Mouse (Mus musculus) leukemia stem cell, adult 10-12 weeks (primary cell): ENCODE results near the gene Hist1h2bf. TPM values are rescaled to one million over a fixed set of nuclear protein-coding genes. Genes with fewer than 3 reads are reported as not detected.

Experiments used
- polyA plus RNA-seq: library from polyadenylated mRNA; stranded (reverse); fragments of >175 nt; gene quantifications from 2 replicates; pipeline ENCODE4 v1.2.3, GENCODE M21; 2012; ENCODE audit warnings: low replicate concordance

Hist1h2bf gene
- polyA plus RNA-seq, result 15.2 and 20.1 TPM in 2 replicates

GRCm38 (mm10) chr13:23573898-23574524 lies at the start of gene Hist1h2bf, which contains the start of gene Hist1h2ad:
Gene Hist1h2bf (minus strand): TSS chr13:23574196.
Gene Hist1h2ad (plus strand): TSS chr13:23574381.

GRCm38 (mm10) chr13:23622175-23622671 lies 48.2 kb upstream of the Hist1h2bf start, which contains the start of gene Hist1h1e:
Gene Hist1h1e (minus strand): TSS chr13:23622558.

GRCm38 (mm10) chr13:23620733-23621531 lies 46.9 kb upstream of the Hist1h2bf start, which contains the start of gene Hist1h2be:
Gene Hist1h2be (minus strand): TSS chr13:23621124.

GRCm38 (mm10) chr13:23581408-23582218 lies 7.6 kb upstream of the Hist1h2bf start, which contains the start of gene Hist1h4d:
Gene Hist1h4d (plus strand): TSS chr13:23581598.

GRCm38 (mm10) chr13:23575271-23575851 lies 1.4 kb upstream of the Hist1h2bf start, which contains the start of gene Hist1h3d:
Gene Hist1h3d (plus strand): TSS chr13:23575763.

GRCm38 (mm10) chr13:23571022-23571503 lies 2.9 kb downstream of the Hist1h2bf start, which contains the start of the genes Hist1h2ae and Hist1h2bg:
Gene Hist1h2ae (minus strand): TSS chr13:23571220.
Gene Hist1h2bg (plus strand): TSS chr13:23571396.

GRCm38 (mm10) chr13:23561883-23562659 lies 11.9 kb downstream of the Hist1h2bf start, which contains the start of gene Hist1h3e:
Gene Hist1h3e (minus strand): TSS chr13:23562369.

GRCm38 (mm10) chr13:23552962-23553361 lies 21.0 kb downstream of the Hist1h2bf start, which contains the start of gene Hist1h1d:
Gene Hist1h1d (plus strand): TSS chr13:23553262.

GRCm38 (mm10) chr13:23551146-23551834 lies 22.7 kb downstream of the Hist1h2bf start, which contains the start of gene Hist1h4f:
Gene Hist1h4f (minus strand): TSS chr13:23551648.

GRCm38 (mm10) chr13:23543965-23544786 lies 29.8 kb downstream of the Hist1h2bf start, which contains the start of gene Hist1h3f:
Gene Hist1h3f (plus strand): TSS chr13:23544052.

GRCm38 (mm10) chr13:23542999-23543607 lies 30.9 kb downstream of the Hist1h2bf start, which contains the start of gene Hist1h2bh:
Gene Hist1h2bh (minus strand): TSS chr13:23543392.

GRCm38 (mm10) chr13:23535137-23536075 lies 38.6 kb downstream of the Hist1h2bf start, which contains the start of gene Hist1h3g:
Gene Hist1h3g (plus strand): TSS chr13:23535422.

GRCm38 (mm10) chr13:23533560-23534367 lies 40.2 kb downstream of the Hist1h2bf start, which contains the start of gene Hist1h2af:
Gene Hist1h2af (plus strand): TSS chr13:23533906.

GRCm38 (mm10) chr13:23530901-23531875 lies 42.8 kb downstream of the Hist1h2bf start, which contains the start of gene Hist1h4h:
Gene Hist1h4h (plus strand): TSS chr13:23531050.

